Mouse (Mus musculus): ENCODE results near the gene Rassf8. TPM values are rescaled to one million over a fixed set of nuclear protein-coding genes. Genes with fewer than 3 reads are reported as not detected.
A peak's percentile ranks its signal among the peaks of the same experiment; 100 is the strongest.

The Rassf8 gene
- polyA plus RNA-seq, 1 experiment = 2.9 TPM

GRCm38 (mm10) chr6:145801796-145802488, 55.4 kb downstream of the Rassf8 start:
- no peak for DNase-seq (ENCODE audit: low read depth in 1 of 2, low spot score in 2 of 2)
- Histone ChIP-seq H3K4me3 (ENCODE audit: extremely low read depth, insufficient read depth, insufficient read length) (no peak overlapping the region), H3K27ac (ENCODE audit: insufficient read depth, low read length) (no peak overlapping the region), H3K36me3 (ENCODE audit: control insufficient read depth, insufficient read depth, low read length) (no peaks in the 10 kb centered on the region), H3K27me3 (ENCODE audit: control insufficient read depth, insufficient read depth, low read length) (no peaks in the 10 kb centered on the region), H3K4me1 (ENCODE audit: control insufficient read depth, insufficient read depth, insufficient read length) (peaks cover 5% of the 10 kb centered on the region)
- 54% methylated on average over 3 of the region's 3 CpGs for WGBS
- no peak for TF ChIP-seq CTCF (IDR thresholded peaks at IDR 0.05; ENCODE audit: extremely low read depth, insufficient read depth, insufficient read length, insufficient replicate concordance)
- TF ChIP-seq POLR2A (IDR thresholded peaks at IDR 0.05; ENCODE audit: low read depth, low read length) = no peak

- no peak for DNase-seq (ENCODE audit: low read depth in 1 of 2, low spot score in 2 of 2)
- Histone ChIP-seq H3K4me3 (ENCODE audit: extremely low read depth, insufficient read depth, insufficient read length) (no peak overlapping the region), H3K4me1 (ENCODE audit: control insufficient read depth, insufficient read depth, insufficient read length) (peaks cover 5% of the 10 kb centered on the region), H3K27me3 (ENCODE audit: control insufficient read depth, insufficient read depth, low read length) (no peaks in the 10 kb centered on the region), H3K36me3 (ENCODE audit: control insufficient read depth, insufficient read depth, low read length) (no peaks in the 10 kb centered on the region), H3K27ac (ENCODE audit: insufficient read depth, low read length) (peak overlapping the region; percentile 24; the same call in 1 of the 2 replicates)
- TF ChIP-seq CTCF (IDR thresholded peaks at IDR 0.05; ENCODE audit: extremely low read depth, insufficient read depth, insufficient read length, insufficient replicate concordance) (no peak), POLR2A (IDR thresholded peaks at IDR 0.05; ENCODE audit: low read depth, low read length) (no peak)
- 52% methylated on average over 8 of the region's 8 CpGs for WGBS
These were observed 56.3 kb downstream of the Rassf8 start for GRCm38 (mm10) chr6:145802881-145803280.

GRCm38 (mm10) chr6:145804276-145804675, 57.7 kb downstream of the Rassf8 start:
- no peak for DNase-seq (ENCODE audit: low read depth in 1 of 2, low spot score in 2 of 2)
- Histone ChIP-seq H3K4me1 (ENCODE audit: control insufficient read depth, insufficient read depth, insufficient read length) (peaks cover 5% of the 10 kb centered on the region), H3K36me3 (ENCODE audit: control insufficient read depth, insufficient read depth, low read length) (no peaks in the 10 kb centered on the region), H3K27me3 (ENCODE audit: control insufficient read depth, insufficient read depth, low read length) (no peaks in the 10 kb centered on the region), H3K4me3 (ENCODE audit: extremely low read depth, insufficient read depth, insufficient read length) (no peak overlapping the region), H3K27ac (ENCODE audit: insufficient read depth, low read length) (no peak overlapping the region)
- TF ChIP-seq CTCF (IDR thresholded peaks at IDR 0.05; ENCODE audit: extremely low read depth, insufficient read depth, insufficient read length, insufficient replicate concordance) (no peak), POLR2A (IDR thresholded peaks at IDR 0.05; ENCODE audit: low read depth, low read length) (no peak)
- WGBS = 86% methylated on average over 3 of the region's 3 CpGs

GRCm38 (mm10) chr6:145806784-145807183, 60.2 kb downstream of the Rassf8 start:
- TF ChIP-seq CTCF (IDR thresholded peaks at IDR 0.05; ENCODE audit: extremely low read depth, insufficient read depth, insufficient read length, insufficient replicate concordance) (no peak), POLR2A (IDR thresholded peaks at IDR 0.05; ENCODE audit: low read depth, low read length) (no peak)
- peaks cover 5% of the 10 kb centered on the region for H3K4me1 ChIP-seq (ENCODE audit: control insufficient read depth, insufficient read depth, insufficient read length)
- H3K4me3 ChIP-seq (ENCODE audit: extremely low read depth, insufficient read depth, insufficient read length) = no peak overlapping the region
- H3K27ac ChIP-seq (ENCODE audit: insufficient read depth, low read length) = no peak overlapping the region
- no peaks in the 10 kb centered on the region for H3K27me3 ChIP-seq (ENCODE audit: control insufficient read depth, insufficient read depth, low read length)
- WGBS = 62% methylated on average over 2 of the region's 2 CpGs
- DNase-seq (ENCODE audit: low read depth in 1 of 2, low spot score in 2 of 2) = no peak
- H3K36me3 ChIP-seq (ENCODE audit: control insufficient read depth, insufficient read depth, low read length) = no peaks in the 10 kb centered on the region

- Histone ChIP-seq H3K4me3 (ENCODE audit: extremely low read depth, insufficient read depth, insufficient read length) (no peak overlapping the region), H3K27ac (ENCODE audit: insufficient read depth, low read length) (no peak overlapping the region), H3K27me3 (ENCODE audit: control insufficient read depth, insufficient read depth, low read length) (no peaks in the 10 kb centered on the region), H3K36me3 (ENCODE audit: control insufficient read depth, insufficient read depth, low read length) (no peaks in the 10 kb centered on the region), H3K4me1 (ENCODE audit: control insufficient read depth, insufficient read depth, insufficient read length) (no peaks in the 10 kb centered on the region)
- DNase-seq (ENCODE audit: low read depth in 1 of 2, low spot score in 2 of 2) = no peak
- TF ChIP-seq CTCF (IDR thresholded peaks at IDR 0.05; ENCODE audit: extremely low read depth, insufficient read depth, insufficient read length, insufficient replicate concordance) (no peak), POLR2A (IDR thresholded peaks at IDR 0.05; ENCODE audit: low read depth, low read length) (no peak)
- 84% methylated on average over 9 of the region's 9 CpGs for WGBS
These were observed 61.4 kb downstream of the Rassf8 start for GRCm38 (mm10) chr6:145807929-145808328.

GRCm38 (mm10) chr6:145809566-145809965, 63.0 kb downstream of the Rassf8 start:
- no peaks in the 10 kb centered on the region for H3K4me1 ChIP-seq (ENCODE audit: control insufficient read depth, insufficient read depth, insufficient read length)
- 89% methylated on average over 7 of the region's 7 CpGs for WGBS
- DNase-seq (ENCODE audit: low read depth in 1 of 2, low spot score in 2 of 2) = no peak
- H3K36me3 ChIP-seq (ENCODE audit: control insufficient read depth, insufficient read depth, low read length) = no peaks in the 10 kb centered on the region
- no peak overlapping the region for H3K27ac ChIP-seq (ENCODE audit: insufficient read depth, low read length)
- no peaks in the 10 kb centered on the region for H3K27me3 ChIP-seq (ENCODE audit: control insufficient read depth, insufficient read depth, low read length)
- TF ChIP-seq POLR2A (IDR thresholded peaks at IDR 0.05; ENCODE audit: low read depth, low read length) (no peak), CTCF (IDR thresholded peaks at IDR 0.05; ENCODE audit: extremely low read depth, insufficient read depth, insufficient read length, insufficient replicate concordance) (no peak)
- H3K4me3 ChIP-seq (ENCODE audit: extremely low read depth, insufficient read depth, insufficient read length) = no peak overlapping the region

- TF ChIP-seq POLR2A (IDR thresholded peaks at IDR 0.05; ENCODE audit: low read depth, low read length) = no peak
- no peak for TF ChIP-seq CTCF (IDR thresholded peaks at IDR 0.05; ENCODE audit: extremely low read depth, insufficient read depth, insufficient read length, insufficient replicate concordance)
- Histone ChIP-seq H3K4me1 (ENCODE audit: control insufficient read depth, insufficient read depth, insufficient read length) (no peaks in the 10 kb centered on the region), H3K27me3 (ENCODE audit: control insufficient read depth, insufficient read depth, low read length) (no peaks in the 10 kb centered on the region), H3K27ac (ENCODE audit: insufficient read depth, low read length) (no peak overlapping the region), H3K36me3 (ENCODE audit: control insufficient read depth, insufficient read depth, low read length) (no peaks in the 10 kb centered on the region), H3K4me3 (ENCODE audit: extremely low read depth, insufficient read depth, insufficient read length) (no peak overlapping the region)
- WGBS = 91% methylated on average over 6 of the region's 6 CpGs
- DNase-seq (ENCODE audit: low read depth in 1 of 2, low spot score in 2 of 2) = no peak
These were observed 63.5 kb downstream of the Rassf8 start for GRCm38 (mm10) chr6:145810015-145810414.
